Mouse (Mus musculus) left cerebral cortex, adult 6 months (tissue): ENCODE results near the gene Capn6. TPM values are rescaled to one million over a fixed set of nuclear protein-coding genes. Genes with fewer than 3 reads are reported as not detected.

Source experiments
- long read RNA-seq, 2 experiments: library from polyadenylated mRNA; unstranded; transcript quantifications; one replicate each; pipeline ENCODE4 v2.0.0; 2019 to 2020
- polyA plus RNA-seq: library from polyadenylated mRNA; unstranded; fragments of <200 nt; fragmentation: Nextera tagmentation; gene quantifications from 2 replicates; pipeline ENCODE4 v1.2.3, GENCODE M21; 2021

Gene Capn6
- polyA plus RNA-seq: 0.13 and 0.30 TPM in 2 replicates
- long read RNA-seq, experiment 1, partial matches to known transcripts: 0 of 1 reads
- long read RNA-seq, experiment 1, other reads (novel, unspliced or antisense): 0 of 1 reads
- long read RNA-seq, experiment 2: 0 reads

GRCm38 (mm10) chrX:143827212-143827611 lies at the start of gene Capn6:
TSS of gene Capn6 (minus strand) at chrX:143827414.

Other genes starting within 250 kb of the Capn6 start
- 2.0 and 2.3 TPM in 2 replicates for gene Dcx, start 105.9 kb upstream of the Capn6 start, polyA plus RNA-seq